Mouse (Mus musculus): ENCODE measurements around the gene Arl11.
"Not testable (repeated sequence)": the region's sequence is repeated elsewhere in the genome, so short reads cannot be mapped to it uniquely, and the experiment has no call there.

Gene Arl11

DNA sequence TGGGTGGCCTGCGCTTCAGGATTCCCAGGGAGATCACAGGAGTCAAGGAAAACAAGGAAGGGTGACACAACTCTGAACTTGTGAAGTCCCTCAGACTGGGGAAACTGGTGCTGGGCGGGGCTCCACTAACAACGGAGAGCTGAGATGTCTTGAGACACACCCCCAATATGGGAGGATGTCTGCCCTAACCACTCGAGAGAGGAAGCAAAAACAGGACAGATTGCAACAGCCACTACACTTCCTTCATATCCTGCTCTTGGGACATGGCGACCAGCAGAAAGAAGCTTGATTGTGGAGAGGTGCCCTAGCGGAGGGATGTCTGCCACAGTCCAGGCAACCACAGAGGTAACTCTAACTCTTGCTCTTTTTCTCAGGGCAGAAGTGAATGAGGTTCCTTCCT, at the start of gene Arl11:
Gene Arl11, plus strand, starts transcription at position 161 of the 400 bp plus-strand sequence.
- no peak for DNase-seq (ENCODE audit: low spot score)

DNA sequence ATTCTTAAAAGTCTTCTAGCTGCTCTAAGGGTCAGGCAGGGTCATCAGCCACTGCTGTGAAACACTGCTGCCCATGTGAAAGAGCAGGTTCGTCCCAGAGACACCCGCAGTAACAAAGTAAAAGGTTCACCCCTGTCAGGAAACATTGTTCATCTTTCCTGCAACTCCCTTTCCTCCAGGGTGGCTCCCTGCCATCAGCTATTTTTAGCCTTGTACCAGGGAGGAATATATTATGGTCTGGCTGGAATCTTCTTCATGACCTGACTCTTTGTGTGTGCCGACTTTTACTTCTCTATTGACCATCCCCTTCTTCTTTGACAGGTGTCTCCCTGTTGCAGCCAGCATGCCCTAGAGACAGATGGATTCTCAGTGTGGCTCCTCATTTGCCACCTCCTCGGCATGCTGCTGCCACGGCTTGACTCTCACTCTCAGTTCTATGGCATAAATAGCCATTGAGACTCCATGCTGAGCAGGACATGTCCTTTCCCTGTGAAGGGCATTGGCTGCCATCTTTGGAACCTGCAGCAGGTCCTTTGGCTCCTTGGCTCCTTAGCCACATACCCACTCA, 41.6 kb upstream of the Arl11 start:
- no peak for DNase-seq (ENCODE audit: low spot score)

DNA sequence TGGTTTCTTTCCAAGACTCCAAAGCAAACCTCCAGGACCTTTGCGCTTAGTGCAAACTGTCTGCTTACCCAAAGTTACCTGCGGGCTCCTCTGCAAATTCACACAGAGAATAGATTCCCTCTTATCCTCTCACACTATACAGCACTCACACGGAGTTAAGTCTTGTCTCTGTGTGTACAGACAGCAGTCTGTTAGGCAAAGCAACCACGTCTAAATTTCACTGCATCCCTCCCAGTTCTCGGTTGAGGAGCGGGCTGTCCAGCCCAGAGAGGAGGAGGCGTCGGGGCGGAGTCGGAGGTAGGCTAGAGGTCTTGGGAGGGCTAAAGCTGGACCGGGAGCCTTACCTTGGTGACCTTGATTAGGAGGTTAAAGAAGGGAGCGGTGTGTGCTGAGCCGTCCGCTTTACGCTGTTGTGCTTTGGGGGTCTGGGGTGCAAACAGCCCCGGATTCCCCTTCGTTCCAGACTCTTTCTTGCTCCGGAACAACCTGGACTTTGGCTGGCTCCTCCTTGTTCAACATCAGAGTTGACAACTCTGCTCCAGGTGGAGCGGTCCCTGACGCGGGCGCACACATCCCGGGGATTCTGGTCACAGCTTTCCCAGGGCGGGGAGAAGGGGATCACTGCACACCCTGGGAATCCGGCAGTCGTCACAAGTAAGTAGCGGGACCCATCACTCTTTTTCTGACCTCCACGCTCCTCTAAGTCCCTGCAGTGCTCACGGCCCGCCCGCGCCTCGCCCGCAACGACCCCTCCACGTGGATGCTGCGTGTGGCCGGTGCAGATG, 34.9 kb upstream of the Arl11 start:
- DNase-seq (ENCODE audit: low spot score): no peak

DNA sequence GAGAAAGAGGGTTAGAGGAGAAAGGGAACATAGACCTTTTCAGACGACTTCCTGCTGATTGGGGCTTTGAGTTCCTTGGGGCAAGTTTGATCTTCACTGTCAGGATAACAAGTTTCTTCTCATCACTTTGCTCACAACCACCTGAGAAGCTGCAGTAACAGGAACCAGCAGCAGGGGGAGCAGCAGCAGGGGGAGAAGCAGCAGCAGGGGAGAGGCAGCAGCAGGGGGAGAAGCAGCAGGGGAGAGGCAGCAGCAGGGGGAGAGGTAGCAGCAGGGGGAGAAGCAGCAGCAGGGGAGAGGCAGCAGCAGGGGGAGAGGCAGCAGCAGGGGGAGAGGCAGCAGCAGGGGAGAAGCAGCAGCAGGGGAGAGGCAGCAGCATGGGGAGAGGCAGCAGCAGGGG, 32.3 kb upstream of the Arl11 start:
- peak; percentile 24 for DNase-seq (ENCODE audit: low spot score)

DNA sequence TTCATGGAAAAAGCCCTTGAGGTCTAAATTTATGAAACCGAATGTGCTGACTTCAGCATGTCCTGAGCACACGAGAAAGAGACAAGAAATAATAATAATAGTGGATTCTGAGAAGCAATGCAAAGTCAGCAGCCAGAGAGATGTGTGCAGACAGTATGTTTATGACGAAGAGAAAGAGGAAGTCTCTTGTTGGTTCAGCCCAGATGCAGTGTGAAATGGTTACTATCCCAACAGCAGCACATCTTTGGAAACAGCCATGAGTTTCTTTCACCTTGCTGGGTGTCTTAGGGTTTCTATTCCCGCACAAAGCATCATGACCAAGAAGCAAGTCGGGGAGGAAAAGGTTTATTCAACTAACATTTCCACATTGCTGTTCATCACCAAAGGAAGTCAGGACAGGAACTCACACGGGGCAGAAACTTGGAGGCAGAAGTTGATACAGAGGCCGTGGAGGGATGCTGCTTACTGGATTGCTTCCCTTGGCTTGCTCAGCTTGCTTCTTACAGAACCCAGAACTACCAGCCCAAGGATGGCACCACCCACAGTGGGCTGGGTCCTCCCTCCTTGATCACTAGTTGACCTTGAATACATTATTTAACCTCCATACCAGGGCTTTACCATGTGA, 30.8 kb upstream of the Arl11 start:
- no peak for DNase-seq (ENCODE audit: low spot score)

DNA sequence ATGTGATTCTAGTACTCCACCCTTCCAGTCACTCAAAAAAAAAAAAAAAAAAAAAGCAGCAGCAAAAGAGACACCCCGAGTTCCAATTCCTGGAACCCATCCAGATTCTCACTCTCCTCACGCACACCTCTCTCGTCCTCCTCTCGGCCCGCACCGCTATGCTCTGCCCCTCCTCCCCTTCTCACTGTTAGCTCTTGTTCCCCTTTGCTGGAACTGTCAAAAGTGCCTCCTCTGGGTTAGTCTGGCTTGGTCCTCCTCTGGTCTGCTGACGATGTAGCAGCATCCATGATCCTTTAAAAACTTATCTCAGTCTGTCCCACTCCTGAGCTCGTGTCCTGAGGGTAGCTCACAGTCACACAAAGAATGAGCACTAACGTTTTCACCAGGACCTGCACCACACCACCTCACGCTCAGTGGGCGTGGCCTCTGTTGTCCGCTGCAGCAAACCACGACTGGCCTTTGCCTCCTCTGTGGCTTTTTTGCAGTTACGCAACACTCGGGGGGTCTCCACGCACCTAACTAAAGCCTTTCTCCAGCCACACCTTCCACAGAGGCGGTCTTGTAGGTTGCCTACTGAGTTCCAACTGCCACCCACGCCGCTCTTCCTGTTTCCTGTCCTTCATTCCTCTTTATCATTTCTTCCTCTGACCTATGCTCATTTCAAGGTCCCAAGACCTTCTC, 20.8 kb upstream of the Arl11 start:
- no peak for DNase-seq (ENCODE audit: low spot score)

DNA sequence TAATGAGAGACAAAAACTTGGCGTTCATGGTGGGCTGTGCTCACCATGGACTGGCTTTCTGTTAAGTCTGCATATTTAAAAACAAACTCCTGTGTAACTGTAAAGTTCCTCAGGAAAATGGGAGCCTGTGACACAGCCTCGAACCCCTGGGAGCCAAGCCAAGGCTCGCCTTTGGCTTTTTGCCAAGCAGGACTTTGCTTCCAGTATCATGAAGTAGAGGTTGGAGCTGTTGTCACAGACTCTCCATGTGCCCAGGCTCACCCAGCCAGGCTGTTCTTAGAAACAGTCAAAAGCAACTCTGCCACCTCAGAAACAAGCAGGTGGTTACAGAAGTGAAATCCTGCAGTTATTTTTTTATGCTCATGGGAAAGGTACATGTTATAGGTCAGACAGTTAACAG, 18.9 kb upstream of the Arl11 start:
- DNase-seq (ENCODE audit: low spot score): peak; percentile 28

DNA sequence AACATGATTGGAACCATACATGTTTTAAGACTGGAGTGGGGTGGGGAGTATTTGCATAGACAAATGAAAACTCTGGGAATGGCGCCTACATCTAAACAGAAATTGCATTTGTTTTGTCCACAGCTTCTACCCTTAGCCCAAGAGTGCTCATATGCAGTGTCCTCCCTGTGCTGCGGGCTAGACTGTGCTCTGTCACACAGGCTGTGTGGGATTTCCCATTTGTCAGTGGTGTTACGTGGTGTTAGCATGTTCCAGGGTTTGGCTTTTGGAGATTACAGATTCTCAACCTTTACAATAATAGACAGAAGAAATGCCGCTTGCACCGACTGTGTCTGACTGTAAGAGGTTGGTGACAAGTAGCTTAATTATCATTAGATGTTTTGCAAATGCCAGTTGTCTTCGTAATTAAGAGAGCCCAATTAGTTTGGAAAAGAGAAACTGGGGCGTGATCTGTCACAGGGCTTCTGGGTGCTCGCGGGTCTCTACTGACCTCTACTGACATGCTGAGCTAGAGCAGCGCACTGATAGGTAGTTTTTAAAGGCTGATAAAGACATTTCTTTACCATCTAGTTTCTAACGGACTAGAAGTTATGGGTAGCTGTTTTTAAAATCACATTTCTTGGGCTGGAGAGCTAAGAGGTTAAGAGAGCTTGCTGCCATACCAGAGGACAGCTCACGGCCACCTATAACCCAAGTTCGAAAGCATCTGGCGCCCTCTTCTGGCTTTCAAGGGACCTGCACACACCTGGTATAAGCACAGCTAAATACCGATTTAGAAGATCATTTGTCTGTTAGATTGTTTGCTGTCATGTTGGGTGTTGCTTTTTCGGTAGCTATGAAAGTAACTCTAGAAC, 15.4 kb upstream of the Arl11 start:
- DNase-seq (ENCODE audit: low spot score): peak; percentile 18

DNA sequence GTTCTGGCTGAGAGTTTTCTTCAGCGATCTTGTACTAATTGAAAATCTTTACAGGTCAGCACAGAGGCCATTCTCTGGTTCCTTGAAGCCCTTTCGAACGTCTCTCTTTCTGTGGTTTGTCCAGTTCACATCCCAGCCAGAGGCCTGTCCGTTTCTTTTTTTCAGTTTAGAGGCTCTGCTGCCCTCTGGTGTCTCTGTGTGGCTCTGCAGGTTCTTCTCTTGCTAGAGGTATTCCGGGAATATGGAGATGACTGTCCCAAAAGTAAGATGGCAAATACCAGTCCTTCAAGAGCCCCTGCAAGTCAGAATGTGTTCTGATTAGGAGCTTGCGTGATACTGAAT, 14.8 kb upstream of the Arl11 start:
- DNase-seq (ENCODE audit: low spot score): no peak

DNA sequence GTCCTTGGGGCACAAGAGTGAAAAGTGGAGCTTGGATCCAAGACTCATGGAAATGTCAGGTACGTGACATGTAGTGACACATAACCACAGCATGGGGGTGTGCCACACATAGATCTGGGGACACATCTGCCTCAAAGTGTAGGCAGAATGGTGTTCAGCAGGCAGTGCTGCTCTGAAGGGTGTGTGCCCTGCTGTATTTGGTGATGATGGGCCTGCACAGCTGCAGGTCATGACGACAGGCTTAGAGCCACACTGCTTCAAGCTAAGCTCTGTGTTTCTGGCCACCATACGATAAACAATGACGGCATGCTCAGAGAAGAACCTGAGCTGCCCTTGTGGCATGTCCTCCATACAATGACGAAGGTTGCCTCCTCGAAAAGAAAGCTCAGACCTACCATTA, 9.7 kb upstream of the Arl11 start:
- DNase-seq (ENCODE audit: low spot score): no peak

DNA sequence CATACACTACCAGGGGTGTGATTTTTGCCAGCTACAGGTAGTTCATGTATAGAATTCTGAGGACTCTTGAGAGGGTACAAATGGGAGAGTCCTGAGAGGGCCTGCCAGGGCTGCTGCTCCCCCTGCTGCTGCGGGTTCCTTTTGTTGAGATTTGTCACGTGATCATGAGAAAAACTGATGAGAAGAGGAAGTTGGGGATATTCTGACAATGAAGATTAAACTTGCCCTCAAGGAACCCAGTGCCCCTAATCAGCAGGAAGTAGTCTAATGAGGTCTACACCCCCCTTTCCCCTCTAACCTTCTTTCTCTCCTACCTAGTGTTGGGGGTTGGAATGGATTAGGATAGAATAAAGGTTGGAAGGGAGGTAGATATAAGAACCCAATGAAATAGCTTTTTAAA, 8.2 kb upstream of the Arl11 start:
- DNase-seq (ENCODE audit: low spot score): no peak

DNA sequence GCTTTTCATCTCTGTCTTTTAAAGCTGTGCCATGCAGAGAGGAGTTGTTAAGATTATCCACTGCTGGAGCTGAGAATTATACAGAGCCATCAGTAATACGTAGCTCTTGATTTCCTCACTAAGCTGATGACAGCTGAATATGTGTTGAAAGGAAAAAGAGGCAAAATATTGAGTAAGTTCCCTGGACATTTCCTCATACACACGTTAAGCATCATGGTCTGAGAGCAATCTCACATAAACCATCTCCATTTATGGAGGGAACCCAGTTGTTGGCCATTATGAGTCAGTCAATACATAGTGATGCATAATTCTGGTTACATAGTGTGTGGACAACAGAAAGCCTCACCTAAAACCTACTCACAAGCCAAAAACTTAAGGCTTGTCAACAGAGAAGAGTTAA, 7.1 kb upstream of the Arl11 start:
- DNase-seq (ENCODE audit: low spot score): no peak

DNA sequence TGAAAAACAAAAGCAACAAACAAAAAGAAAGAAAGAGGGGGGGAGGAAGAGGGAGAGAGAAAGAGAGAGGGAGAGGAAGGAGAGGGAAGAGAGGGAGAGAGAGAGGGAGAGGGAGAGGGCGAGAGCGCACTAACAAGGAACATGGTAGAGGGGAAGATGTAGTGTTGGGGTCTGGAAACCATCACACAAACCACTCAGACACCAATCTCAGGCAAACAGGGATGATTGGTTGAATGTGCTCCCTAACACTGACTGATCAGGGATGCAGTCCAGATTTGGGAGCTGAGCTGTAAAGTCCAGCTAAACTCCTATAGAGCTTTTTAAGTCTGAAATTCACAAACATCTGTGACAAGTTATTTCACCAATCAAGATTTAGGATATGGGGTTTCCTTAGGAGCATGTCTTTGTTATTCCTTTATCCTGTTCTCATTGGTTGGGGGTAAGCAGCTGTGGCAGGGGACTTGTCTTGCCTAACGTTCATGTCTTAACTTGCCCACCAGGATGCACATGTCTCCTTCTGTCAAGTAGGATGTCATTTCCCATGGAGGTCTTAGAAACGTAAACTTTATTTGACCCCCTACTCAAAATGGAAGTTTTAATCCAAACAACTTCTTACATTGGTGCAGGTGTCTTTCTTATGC, 5.5 kb upstream of the Arl11 start:
- no peak for DNase-seq (ENCODE audit: low spot score)

DNA sequence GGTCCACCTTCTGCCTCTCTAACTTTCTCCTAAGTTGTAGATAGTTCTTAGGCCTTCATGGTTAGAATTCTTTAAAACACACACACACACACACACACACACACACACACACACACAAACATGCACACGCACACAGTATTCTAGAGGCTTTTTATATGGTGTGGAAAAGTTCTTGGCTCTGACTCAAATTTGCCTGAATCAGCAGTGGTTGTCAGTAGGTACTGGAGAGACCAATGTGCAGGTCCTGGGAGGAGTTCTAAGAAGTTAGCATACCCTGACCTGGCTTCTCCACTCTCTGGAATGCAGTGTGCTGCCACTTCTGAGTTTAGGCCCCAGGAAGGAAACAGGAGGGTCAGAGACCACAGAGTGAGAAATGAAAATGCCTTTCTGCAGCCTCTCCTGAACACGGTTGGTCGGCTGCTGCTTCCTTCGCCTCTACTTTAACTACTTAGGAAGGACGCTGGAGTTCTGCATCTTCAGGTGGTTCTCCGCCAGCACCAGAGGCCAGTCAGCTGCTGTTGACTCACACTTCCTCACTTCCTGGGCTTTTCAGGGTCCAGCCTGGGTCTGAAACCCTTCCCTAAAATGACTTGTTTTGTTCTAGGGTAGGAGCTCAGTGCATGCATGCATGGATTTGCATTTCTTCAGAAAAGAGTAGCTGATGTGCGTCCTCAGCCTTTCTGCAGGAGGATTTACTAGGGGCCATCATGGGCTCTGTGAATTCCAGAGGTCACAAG, 651 bp downstream of the Arl11 start:
- no peak for DNase-seq (ENCODE audit: low spot score)

DNA sequence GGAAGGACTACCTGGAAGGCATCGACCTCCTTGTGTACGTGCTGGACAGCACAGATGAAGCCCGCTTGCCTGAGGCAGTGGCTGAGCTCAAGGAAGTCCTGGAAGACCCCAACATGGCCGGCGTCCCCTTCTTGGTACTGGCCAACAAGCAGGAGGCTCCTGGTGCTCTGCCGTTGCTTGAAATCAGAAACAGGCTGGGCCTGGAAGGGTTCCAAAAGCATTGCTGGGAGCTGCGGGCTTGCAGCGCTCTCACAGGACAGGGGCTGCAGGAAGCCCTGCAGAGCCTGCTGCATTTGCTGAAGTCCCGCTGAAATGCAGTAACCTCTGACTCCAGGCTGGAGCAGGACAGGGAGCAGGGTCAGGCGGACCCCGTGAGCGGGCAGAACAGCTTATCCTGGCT, 1.4 kb downstream of the Arl11 start:
- DNase-seq (ENCODE audit: low spot score): no peak

DNA sequence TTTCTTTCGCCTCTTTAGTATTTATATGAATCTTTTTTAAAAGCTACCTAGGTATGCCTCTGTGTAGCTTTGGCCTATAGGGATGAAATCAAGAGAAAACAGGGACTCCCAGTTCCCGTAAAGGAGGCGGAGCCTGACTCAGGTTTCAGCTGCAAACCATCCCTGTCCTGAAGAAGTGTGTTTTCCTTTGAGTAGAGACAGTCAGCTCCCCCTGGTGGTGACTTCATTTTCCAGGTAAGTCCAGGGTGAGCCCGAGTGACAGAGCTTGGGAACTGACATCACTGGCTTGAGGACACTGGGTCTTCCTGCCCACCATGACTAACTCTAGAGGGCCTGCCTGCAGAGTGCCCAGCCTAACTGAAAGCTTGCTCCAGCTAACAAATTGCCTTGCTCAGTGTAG, 7.3 kb downstream of the Arl11 start:
- no peak for DNase-seq (ENCODE audit: low spot score)

DNA sequence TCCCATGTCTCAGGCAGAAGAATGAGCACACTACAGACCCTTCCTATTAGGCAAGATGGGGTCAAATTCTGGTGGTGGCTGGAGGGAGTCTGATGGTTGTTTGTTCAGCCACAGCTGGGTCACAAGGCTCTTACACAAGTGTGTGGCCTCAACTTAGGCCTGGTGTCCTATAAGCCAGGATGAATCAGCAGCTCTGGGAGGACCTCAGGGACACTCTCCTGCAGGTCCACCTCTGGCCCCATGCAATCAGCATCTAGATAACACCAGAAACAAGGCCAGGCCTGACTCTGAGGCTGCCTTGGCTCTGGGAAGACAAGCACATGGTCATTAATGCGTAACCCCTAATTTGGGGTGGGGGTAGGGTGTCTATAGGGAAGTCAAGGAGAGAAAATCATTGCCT, 11.2 kb downstream of the Arl11 start:
- no peak for DNase-seq (ENCODE audit: low spot score)

DNA sequence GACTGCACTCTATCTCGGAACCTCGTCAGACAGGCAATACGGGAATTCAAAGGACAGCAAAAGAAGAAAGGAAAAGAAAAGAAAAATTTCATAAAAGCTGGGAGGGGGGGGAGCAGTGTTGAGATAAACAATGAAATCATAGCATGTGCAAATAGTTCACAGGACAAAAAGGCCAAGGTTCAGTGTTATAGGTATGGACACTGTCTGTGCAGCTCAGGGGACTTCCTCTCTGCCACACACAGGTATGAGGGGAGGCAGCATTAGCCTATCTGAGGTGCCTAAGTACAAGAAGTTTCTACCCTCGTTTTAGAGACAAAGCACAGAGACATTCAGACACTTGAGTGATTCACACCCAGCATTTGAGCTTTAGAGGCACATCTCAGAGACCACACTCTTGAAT, 11.6 kb downstream of the Arl11 start:
- no peak for DNase-seq (ENCODE audit: low spot score)

DNA sequence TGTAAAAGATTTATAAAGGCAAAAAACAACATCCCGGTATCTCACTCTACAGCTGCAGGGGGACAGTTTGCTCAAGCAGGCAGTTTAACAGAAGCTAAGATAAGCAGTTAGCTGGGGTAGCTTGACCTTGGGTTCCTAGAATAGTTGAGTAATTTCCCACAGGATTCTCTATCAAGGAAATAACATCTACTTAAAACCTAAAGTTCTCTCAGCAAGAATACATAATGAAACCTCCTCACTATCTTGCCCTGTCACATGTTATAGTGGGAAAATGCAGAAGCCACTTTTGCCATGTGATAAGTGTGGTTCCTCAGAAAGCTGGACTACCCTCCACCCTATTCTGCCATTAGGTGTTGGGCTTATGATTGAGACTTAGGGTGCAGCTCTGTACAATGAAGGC, 13.2 kb downstream of the Arl11 start:
- no peak for DNase-seq (ENCODE audit: low spot score)

DNA sequence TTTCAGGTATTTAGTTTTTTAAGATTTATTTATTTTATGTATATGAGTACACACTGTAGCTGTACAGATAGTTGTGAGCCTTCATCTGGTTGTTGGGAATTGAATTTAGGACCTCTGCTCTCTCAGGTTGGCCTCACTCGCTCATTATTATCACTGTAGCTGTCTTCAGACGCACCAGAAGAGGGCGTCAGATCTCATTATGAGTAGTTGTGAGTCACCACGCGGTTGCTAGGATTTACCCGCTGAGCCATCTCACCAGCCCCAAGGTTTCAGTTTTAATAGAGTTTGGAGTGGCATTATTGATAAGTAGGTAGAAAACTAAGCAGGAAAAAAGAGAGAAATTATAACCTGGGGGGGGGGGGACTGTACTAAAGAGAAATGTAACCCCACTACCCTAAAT, 17.5 kb downstream of the Arl11 start:
- DNase-seq (ENCODE audit: low spot score): not testable (repeated sequence)

All from ovary, postnatal 10 days (tissue).